Mouse (Mus musculus) bone marrow macrophage, adult 2 months (primary cell): ENCODE measurements around the gene Krt75. TPM values are rescaled to one million over a fixed set of nuclear protein-coding genes. Genes with fewer than 3 reads are reported as not detected.

Experiments used
- H3K27ac ChIP-seq: 2 replicates; pipeline ENCODE4 v1.5.1; 2012; ENCODE audit warnings: low read depth, low read length; ENCODE audit not compliant: insufficient read depth
- H3K4me1 ChIP-seq: 2 replicates; pipeline ENCODE4 v1.6.1; 2012; ENCODE audit warnings: low read length; ENCODE audit not compliant: control insufficient read depth, insufficient read depth
- H3K4me3 ChIP-seq: 2 replicates; pipeline ENCODE4 v1.5.1; 2012; ENCODE audit warnings: mild to moderate bottlenecking, low read length, moderate library complexity; ENCODE audit not compliant: insufficient read depth
- CTCF ChIP-seq: IDR thresholded peaks from 2 replicates; pipeline ENCODE4 v1.5.1; 2012; ENCODE audit warnings: low read depth, mild to moderate bottlenecking, low read length, moderate library complexity
- POLR2A ChIP-seq: IDR thresholded peaks from 2 replicates; pipeline ENCODE4 v1.6.1; 2012; ENCODE audit warnings: mild to moderate bottlenecking, low read depth, low read length, borderline replicate concordance
- polyA plus RNA-seq: library from polyadenylated mRNA; stranded (reverse); fragments of >200 nt; gene quantifications from 2 replicates; pipeline ENCODE4 v1.2.4, GENCODE M21; 2012; ENCODE audit not compliant: missing spikeins, insufficient read depth, insufficient read length

The Krt75 gene
- not detected in 2 replicates for polyA plus RNA-seq

GRCm38 (mm10) chr15:101573796-101574345, at the start of gene Krt75:
Gene Krt75 (minus strand): TSS chr15:101573904.
- Histone ChIP-seq H3K27ac (no peak within 1 kb of the TSS), H3K4me3 (no peak within 1 kb of the TSS), H3K4me1 (no peaks in the 10 kb centered on the region)
- TF ChIP-seq POLR2A (no peak), CTCF (no peak)

GRCm38 (mm10) chr15:101599123-101599522, 25.4 kb upstream of the Krt75 start:
- Histone ChIP-seq H3K4me1 (peaks cover 4% of the 10 kb centered on the region; the same call in 1 of the 2 replicates), H3K4me3 (no peak overlapping the region), H3K27ac (peak overlapping the region; percentile 6; the same call in 1 of the 2 replicates)
- TF ChIP-seq POLR2A (no peak), CTCF (no peak)

GRCm38 (mm10) chr15:101588216-101588615, 14.5 kb upstream of the Krt75 start:
- no peak for TF ChIP-seq POLR2A
- TF ChIP-seq CTCF = no peak
- H3K27ac ChIP-seq = no peak overlapping the region
- no peak overlapping the region for H3K4me3 ChIP-seq
- peaks cover 25% of the 10 kb centered on the region for H3K4me1 ChIP-seq

- no peak overlapping the region for H3K4me3 ChIP-seq
- no peak for TF ChIP-seq CTCF
- TF ChIP-seq POLR2A = no peak
- H3K27ac ChIP-seq = 0 out of 2 replicates have a peak overlapping the region, but pooled peaks have one; percentile 82
- H3K4me1 ChIP-seq = peaks cover 42% of the 10 kb centered on the region
Observed at GRCm38 (mm10) chr15:101584456-101584855, 10.8 kb upstream of the Krt75 start.

- H3K4me3 ChIP-seq = 0 out of 2 replicates have a peak overlapping the region, but pooled peaks have one; percentile 2
- H3K4me1 ChIP-seq = peaks cover 36% of the 10 kb centered on the region
- H3K27ac ChIP-seq = peak overlapping the region; percentile 82
- TF ChIP-seq CTCF (no peak), POLR2A (no peak)
Observed at GRCm38 (mm10) chr15:101583211-101583965, 9.7 kb upstream of the Krt75 start.

- no peak for TF ChIP-seq POLR2A
- TF ChIP-seq CTCF = no peak
- no peak overlapping the region for H3K4me3 ChIP-seq
- H3K4me1 ChIP-seq = peaks cover 36% of the 10 kb centered on the region
- H3K27ac ChIP-seq = no peak overlapping the region
Observed at GRCm38 (mm10) chr15:101581701-101582100, 8.0 kb upstream of the Krt75 start.

GRCm38 (mm10) chr15:101575506-101575905, 1.8 kb upstream of the Krt75 start:
- Histone ChIP-seq H3K27ac (no peak overlapping the region), H3K4me1 (peaks cover 2% of the 10 kb centered on the region; the same call in 1 of the 2 replicates), H3K4me3 (no peak overlapping the region)
- TF ChIP-seq POLR2A = no peak

GRCm38 (mm10) chr15:101567780-101568179, 5.9 kb downstream of the Krt75 start:
- H3K4me3 ChIP-seq = no peak overlapping the region
- no peak overlapping the region for H3K27ac ChIP-seq
- H3K4me1 ChIP-seq = no peaks in the 10 kb centered on the region
- no peak for TF ChIP-seq CTCF
- no peak for TF ChIP-seq POLR2A

- Histone ChIP-seq H3K4me3 (no peak within 1 kb of the TSS), H3K4me1 (no peaks in the 10 kb centered on the region), H3K27ac (no peak within 1 kb of the TSS)
- TF ChIP-seq CTCF (no peak), POLR2A (no peak)
Observed at GRCm38 (mm10) chr15:101562850-101563249, 10.9 kb downstream of the Krt75 start, which contains the start of gene Krt90. Gene Krt90 (minus strand): TSS chr15:101562950.

- Histone ChIP-seq H3K4me3 (no peak overlapping the region), H3K27ac (no peak overlapping the region), H3K4me1 (no peaks in the 10 kb centered on the region)
- TF ChIP-seq POLR2A (no peak), CTCF (no peak)
Observed at GRCm38 (mm10) chr15:101558034-101558646, 15.6 kb downstream of the Krt75 start.
